Mouse (Mus musculus) forebrain, postnatal 0 days (tissue): Measurements from ENCODE around the gene Wdr75. TPM values are rescaled to one million over a fixed set of nuclear protein-coding genes. Genes with fewer than 3 reads are reported as not detected.

ENCODE experiments used
- ATAC-seq: fragments of 200-750 bp; cut with Nextera tagmentation; 2 replicates; pipeline ENCODE4 v1.8.0; 2017; ENCODE audit warnings: mild to moderate bottlenecking, moderate library complexity
- DNase-seq: peaks from one replicate; pipeline ENCODE4 v3.0.0-alpha.2; 2015
- H3K27ac ChIP-seq: fragments of 300-500 bp; sonication (generic); 2 replicates; pipeline ENCODE4 v1.5.1; 2014; ENCODE audit warnings: low read depth, mild to moderate bottlenecking, antibody characterized with exemption, low read length, moderate library complexity, mixed read lengths
- H3K27me3 ChIP-seq: fragments of 300-500 bp; sonication (generic); 2 replicates; pipeline ENCODE4 v1.6.1; 2014; ENCODE audit warnings: mild to moderate bottlenecking, low read length, mixed read lengths; ENCODE audit not compliant: insufficient read depth
- H3K36me3 ChIP-seq: fragments of 300-500 bp; sonication (generic); 2 replicates; pipeline ENCODE4 v1.6.1; 2014; ENCODE audit warnings: mild to moderate bottlenecking, moderate library complexity; ENCODE audit not compliant: insufficient read depth
- H3K4me1 ChIP-seq: fragments of 300-500 bp; sonication (generic); 2 replicates; pipeline ENCODE4 v1.6.1; 2014; ENCODE audit warnings: antibody characterized with exemption; ENCODE audit not compliant: insufficient read depth
- H3K4me2 ChIP-seq: fragments of 300-500 bp; sonication (generic); 2 replicates; pipeline ENCODE4 v1.6.1; 2014; ENCODE audit warnings: low read depth, mild to moderate bottlenecking, moderate library complexity
- H3K4me3 ChIP-seq: fragments of 300-500 bp; sonication (generic); 2 replicates; pipeline ENCODE4 v1.5.1; 2014; ENCODE audit warnings: low read depth, low read length, mixed read lengths
- H3K9ac ChIP-seq: fragments of 300-500 bp; sonication (generic); 2 replicates; pipeline ENCODE4 v1.6.1; 2014; ENCODE audit warnings: mild to moderate bottlenecking
- H3K9me3 ChIP-seq: fragments of 300-500 bp; sonication (generic); 2 replicates; pipeline ENCODE4 v1.6.1; 2016; ENCODE audit warnings: low read length
- CTCF ChIP-seq: sonication (generic); IDR thresholded peaks from 2 replicates; pipeline ENCODE4 v1.5.1; 2016; ENCODE audit warnings: antibody characterized with exemption, control low read depth, low read depth
- WGBS: fragments of 180-500 bp; shearing (Covaris S2); extraction: QIAGEN DNeasy Blood & Tissue Kit; methylation state at CpG from one replicate; pipeline ENCODE4 v1.1.7; 2014; 5-methylcytosine and 5-hydroxymethylcytosine counted together
- polyA plus RNA-seq: library from polyadenylated mRNA; unstranded; fragments of >200 nt; fragmentation: Nextera tagmentation; extraction: Ambion mirVana; gene quantifications from 2 replicates; pipeline ENCODE4 v1.2.1, GENCODE M21; 2015
- total RNA-seq: library from RNA; depleted of rRNA; stranded (reverse); fragments of >200 nt; gene quantifications from 2 replicates; pipeline ENCODE4 v1.2.3, GENCODE M21; 2014

The Wdr75 gene
- total and polyA plus RNA-seq, 2 experiments from 2014 or later: 38.1 to 145 TPM

DNA sequence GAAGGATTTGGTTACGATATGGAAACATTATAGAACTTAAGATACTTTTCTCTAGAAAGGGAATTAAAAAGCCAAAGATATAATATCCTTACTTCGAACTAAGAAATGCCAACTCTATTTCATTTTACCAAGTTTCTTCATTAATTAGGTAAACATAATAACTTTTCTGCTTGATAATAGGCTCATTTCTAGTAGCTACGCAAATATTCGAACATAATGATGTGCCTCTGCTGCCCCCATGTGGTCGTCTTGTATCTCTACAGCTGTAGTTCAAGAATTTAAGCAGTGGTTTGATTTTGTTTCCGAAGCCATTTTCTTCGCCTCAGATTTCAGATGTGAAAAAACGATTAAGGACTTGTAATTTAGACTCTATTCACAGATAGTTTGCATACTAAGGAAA is 28.8 kb upstream of the Wdr75 start:
- peak; percentile 85 for DNase-seq
- Histone ChIP-seq H3K4me1 (no peaks in the 10 kb centered on the region), H3K4me3 (no peak overlapping the region), H3K9me3 (no peaks in the 10 kb centered on the region), H3K9ac (no peak overlapping the region), H3K36me3 (no peaks in the 10 kb centered on the region), H3K27ac (no peak overlapping the region), H3K4me2 (no peak overlapping the region), H3K27me3 (no peaks in the 10 kb centered on the region)
- ATAC-seq: peak; percentile 72; the same call in 1 of the 2 replicates
- 23% methylated on average over 8 of the region's 8 CpGs for WGBS
- peak; percentile 85 for TF ChIP-seq CTCF

GRCm38 (mm10) chr1:45767533-45767932 is 27.4 kb upstream of the Wdr75 start:
- Histone ChIP-seq H3K4me1 (no peaks in the 10 kb centered on the region), H3K4me2 (no peak overlapping the region), H3K4me3 (no peak overlapping the region), H3K27me3 (no peaks in the 10 kb centered on the region), H3K9me3 (no peaks in the 10 kb centered on the region), H3K27ac (no peak overlapping the region), H3K9ac (no peak overlapping the region), H3K36me3 (no peaks in the 10 kb centered on the region)
- TF ChIP-seq CTCF: no peak
- DNase-seq (peak; percentile 15), ATAC-seq (no peak; the same call in 1 of the 2 replicates)
- WGBS: 53% methylated on average over 5 of the region's 5 CpGs

GRCm38 (mm10) chr1:45769321-45769720 is 25.6 kb upstream of the Wdr75 start:
- Histone ChIP-seq H3K27me3 (no peaks in the 10 kb centered on the region), H3K4me1 (no peaks in the 10 kb centered on the region), H3K4me2 (no peak overlapping the region), H3K9me3 (no peaks in the 10 kb centered on the region), H3K36me3 (no peaks in the 10 kb centered on the region), H3K4me3 (no peak overlapping the region), H3K9ac (no peak overlapping the region), H3K27ac (no peak overlapping the region)
- WGBS: 96% methylated on average over 13 of the region's 13 CpGs
- DNase-seq (no peak), ATAC-seq (no peak)
- TF ChIP-seq CTCF: no peak

GRCm38 (mm10) chr1:45770051-45770450 is 24.9 kb upstream of the Wdr75 start:
- H3K4me1 ChIP-seq: no peaks in the 10 kb centered on the region
- no peak for TF ChIP-seq CTCF
- no peak overlapping the region for H3K9ac ChIP-seq
- H3K27ac ChIP-seq: no peak overlapping the region
- WGBS: 93% methylated on average over 2 of the region's 2 CpGs
- DNase-seq (no peak), ATAC-seq (no peak)
- no peaks in the 10 kb centered on the region for H3K27me3 ChIP-seq
- no peaks in the 10 kb centered on the region for H3K9me3 ChIP-seq
- no peak overlapping the region for H3K4me2 ChIP-seq
- no peaks in the 10 kb centered on the region for H3K36me3 ChIP-seq
- H3K4me3 ChIP-seq: no peak overlapping the region

- H3K27me3 ChIP-seq: no peaks in the 10 kb centered on the region
- WGBS: 70% methylated on average over 4 of the region's 4 CpGs
- H3K4me1 ChIP-seq: no peaks in the 10 kb centered on the region
Observed at GRCm38 (mm10) chr1:45780606-45781288, 14.2 kb upstream of the Wdr75 start.

DNA sequence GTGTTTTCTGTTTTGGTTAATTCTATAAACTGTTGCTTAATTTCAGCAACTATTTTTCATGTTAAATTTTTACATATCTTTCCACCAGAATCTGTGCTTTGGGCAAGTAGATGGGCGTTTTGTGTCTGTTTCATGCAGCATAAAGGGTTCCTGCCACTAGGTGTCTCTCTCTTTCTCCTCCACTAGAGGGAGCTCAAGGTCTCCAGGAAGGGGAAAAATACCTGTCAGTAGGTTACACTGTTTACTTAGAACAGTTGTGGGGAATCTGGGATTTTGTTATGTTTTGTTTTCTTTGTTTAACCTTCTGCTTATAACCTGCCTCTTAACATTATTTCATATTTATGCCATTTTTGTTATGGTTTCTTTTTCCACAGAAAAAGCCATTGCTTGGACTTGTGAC is 21.9 kb downstream of the Wdr75 start:
- H3K9ac ChIP-seq: no peak overlapping the region
- no peak overlapping the region for H3K4me3 ChIP-seq
- no peak overlapping the region for H3K27ac ChIP-seq
- H3K4me1 ChIP-seq: no peaks in the 10 kb centered on the region
- TF ChIP-seq CTCF: peak; percentile 88
- no peaks in the 10 kb centered on the region for H3K9me3 ChIP-seq
- ATAC-seq (no peak; the same call in 1 of the 2 replicates), DNase-seq (peak; percentile 53)
- no peak overlapping the region for H3K4me2 ChIP-seq
- H3K36me3 ChIP-seq: peaks cover 67% of the 10 kb centered on the region
- 25% methylated on average over 1 of the region's 1 CpGs for WGBS
- H3K27me3 ChIP-seq: no peaks in the 10 kb centered on the region

More at GRCm38 (mm10) chr1:45780606-45781288, 14.2 kb upstream of the Wdr75 start:
- H3K36me3 ChIP-seq: no peaks in the 10 kb centered on the region
- H3K9ac ChIP-seq: no peak overlapping the region
- no peaks in the 10 kb centered on the region for H3K9me3 ChIP-seq
- no peak for TF ChIP-seq CTCF
- ATAC-seq (peak; percentile 90), DNase-seq (peak; percentile 13)
- H3K27ac ChIP-seq: no peak overlapping the region
- no peak overlapping the region for H3K4me3 ChIP-seq
- H3K4me2 ChIP-seq: no peak overlapping the region

DNA sequence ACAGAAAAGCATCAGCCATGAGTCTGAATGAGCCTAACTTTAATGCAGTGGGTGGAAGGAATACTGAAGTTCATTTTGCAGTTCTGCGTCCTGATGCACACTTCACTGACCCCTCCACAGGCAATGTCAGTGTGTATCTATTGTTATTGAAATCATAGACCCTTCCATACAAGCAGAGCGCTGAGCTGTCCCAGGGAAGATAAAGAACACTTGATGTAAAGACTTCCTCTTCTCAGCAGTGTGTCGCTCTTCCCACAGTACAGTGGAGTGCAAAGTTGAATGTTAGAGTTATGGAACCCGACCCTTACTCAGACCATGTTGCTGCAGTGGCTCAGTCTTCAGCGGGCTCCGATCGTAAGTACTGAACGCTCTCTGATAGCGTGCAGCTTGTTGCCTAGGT is 23.6 kb downstream of the Wdr75 start:
- peaks cover 72% of the 10 kb centered on the region for H3K36me3 ChIP-seq
- no peak overlapping the region for H3K4me3 ChIP-seq
- no peak overlapping the region for H3K4me2 ChIP-seq
- no peaks in the 10 kb centered on the region for H3K27me3 ChIP-seq
- DNase-seq (no peak), ATAC-seq (no peak)
- H3K27ac ChIP-seq: no peak overlapping the region
- H3K4me1 ChIP-seq: no peaks in the 10 kb centered on the region
- H3K9ac ChIP-seq: no peak overlapping the region
- no peaks in the 10 kb centered on the region for H3K9me3 ChIP-seq
- 84% methylated on average over 9 of the region's 9 CpGs for WGBS
- TF ChIP-seq CTCF: no peak
